Mouse (Mus musculus) midbrain, embryonic 12.5 days (tissue): Measurements from ENCODE around the gene Parva. TPM values are rescaled to one million over a fixed set of nuclear protein-coding genes. Genes with fewer than 3 reads are reported as not detected.
A peak's percentile ranks its signal among the peaks of the same experiment; 100 is the strongest.

Experiments
- ATAC-seq: fragments of 200-750 bp; cut with Nextera tagmentation; 2 replicates; pipeline ENCODE4 v1.8.0; 2017; ENCODE audit warnings: low read depth, moderate TSS enrichment, moderate library complexity; ENCODE audit not compliant: low FRiP score
- H3K27ac ChIP-seq: fragments of 300-500 bp; sonication (generic); replicated peaks from 2 replicates; pipeline ENCODE4 v1.5.1; 2016; ENCODE audit warnings: mild to moderate bottlenecking
- H3K27me3 ChIP-seq: fragments of 300-500 bp; sonication (generic); 2 replicates; pipeline ENCODE4 v1.6.1; 2016; ENCODE audit warnings: mild to moderate bottlenecking
- H3K36me3 ChIP-seq: fragments of 300-500 bp; sonication (generic); 2 replicates; pipeline ENCODE4 v1.6.1; 2016
- H3K4me1 ChIP-seq: fragments of 300-500 bp; sonication (generic); 2 replicates; pipeline ENCODE4 v1.6.1; 2016
- H3K4me2 ChIP-seq: fragments of 300-500 bp; sonication (generic); replicated peaks from 2 replicates; pipeline ENCODE4 v1.6.1; 2016; ENCODE audit warnings: mild to moderate bottlenecking, moderate library complexity
- H3K4me3 ChIP-seq: fragments of 300-500 bp; sonication (generic); 2 replicates; pipeline ENCODE4 v1.5.1; 2016; ENCODE audit warnings: mild to moderate bottlenecking
- H3K9ac ChIP-seq: fragments of 300-500 bp; sonication (generic); replicated peaks from 2 replicates; pipeline ENCODE4 v1.6.1; 2016; ENCODE audit warnings: mild to moderate bottlenecking, moderate library complexity
- H3K9me3 ChIP-seq: fragments of 300-500 bp; sonication (generic); 2 replicates; pipeline ENCODE4 v1.6.1; 2016; ENCODE audit warnings: mild to moderate bottlenecking
- WGBS: fragments of 180-500 bp; shearing (Covaris S2); methylation state at CpG from one replicate; pipeline ENCODE4 v1.1.7; 2016; 5-methylcytosine and 5-hydroxymethylcytosine counted together
- polyA plus RNA-seq: library from polyadenylated mRNA; unstranded; fragments of >200 nt; fragmentation: Nextera tagmentation; extraction: Ambion mirVana; gene quantifications from 2 replicates; pipeline ENCODE4 v1.2.1, GENCODE M21; 2016

Parva gene
- polyA plus RNA-seq, 1 experiment from 2014 or later = 55.6 TPM

DNA sequence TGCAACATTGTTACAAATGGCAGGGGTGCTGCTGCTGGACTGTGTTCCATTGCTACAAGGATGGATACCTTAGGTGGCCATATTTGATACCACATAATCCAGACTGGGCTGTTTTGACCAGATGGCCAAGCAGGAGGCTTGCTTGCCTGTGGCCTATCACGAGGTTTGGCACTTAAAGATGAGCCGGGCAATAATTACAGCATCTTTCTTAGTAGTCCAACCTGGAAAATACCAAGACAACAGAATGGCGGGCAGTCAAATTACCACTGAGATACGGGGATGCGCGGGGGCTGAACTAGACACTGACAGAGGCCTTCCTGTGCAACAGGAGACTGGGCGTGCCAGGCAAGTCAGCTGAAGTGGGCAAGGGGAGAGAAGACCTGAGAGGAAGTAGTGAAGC lies 55.3 kb downstream of the Parva start:
- Histone ChIP-seq H3K4me1 (peaks cover 18% of the 10 kb centered on the region), H3K9ac (no peak overlapping the region), H3K36me3 (no peaks in the 10 kb centered on the region), H3K9me3 (no peaks in the 10 kb centered on the region), H3K27me3 (no peaks in the 10 kb centered on the region), H3K4me2 (no peak overlapping the region), H3K27ac (no peak overlapping the region), H3K4me3 (no peak overlapping the region)
- no peak for ATAC-seq
- 94% methylated on average over 7 of the region's 7 CpGs for WGBS

DNA sequence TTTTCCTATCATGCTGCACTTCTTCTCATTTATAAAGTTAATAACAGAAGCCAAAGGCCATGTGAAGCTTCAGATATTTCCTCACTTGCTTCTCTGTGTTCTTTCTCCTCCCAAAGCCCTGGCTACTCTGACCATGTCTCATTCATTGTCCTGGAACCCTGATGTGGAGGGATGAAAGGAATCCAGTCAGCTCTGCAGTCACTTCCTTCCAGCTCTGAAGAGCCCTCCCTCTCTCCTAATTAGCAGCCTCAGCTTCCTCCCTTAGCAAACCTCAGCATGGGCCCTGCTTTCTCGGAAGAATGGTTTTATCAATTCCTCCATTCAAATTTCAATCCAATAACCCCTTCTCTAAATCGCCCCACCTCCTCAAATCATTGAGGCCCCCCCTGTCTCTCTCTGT lies 56.1 kb downstream of the Parva start:
- whole genome bisulfite sequencing = 7% methylated on average over 2 of the region's 2 CpGs

DNA sequence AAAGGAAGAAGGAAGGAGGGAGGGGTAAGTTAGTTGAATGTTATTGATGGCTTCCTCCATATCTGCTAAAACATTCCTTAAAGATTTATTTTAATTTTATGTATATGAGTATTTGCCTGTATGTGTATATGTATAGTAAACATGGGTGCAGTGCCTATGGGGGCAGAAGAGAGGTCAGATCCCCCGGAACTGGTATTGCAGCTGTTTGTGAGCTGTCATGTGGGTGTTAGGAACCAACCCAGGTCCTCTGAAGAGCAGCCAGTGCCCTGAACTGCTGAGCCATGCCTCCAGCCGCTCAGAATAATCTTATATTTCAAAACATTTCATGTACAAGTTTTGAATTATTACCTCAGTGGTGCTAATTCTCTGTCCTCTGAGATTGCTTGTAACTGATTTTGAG lies 63.5 kb downstream of the Parva start:
- no peak overlapping the region for H3K4me2 ChIP-seq
- H3K27me3 ChIP-seq = peaks cover 6% of the 10 kb centered on the region; the same call in 1 of the 2 replicates
- no peak overlapping the region for H3K9ac ChIP-seq
- peaks cover 18% of the 10 kb centered on the region for H3K4me1 ChIP-seq
- H3K9me3 ChIP-seq = no peaks in the 10 kb centered on the region
- H3K4me3 ChIP-seq = no peak overlapping the region
- 51% methylated on average over 2 of the region's 2 CpGs for WGBS
- H3K36me3 ChIP-seq = no peaks in the 10 kb centered on the region
- no peak for ATAC-seq
- H3K27ac ChIP-seq = no peak overlapping the region

More for the DNA sequence above, 56.1 kb downstream of the Parva start:
- H3K27me3 ChIP-seq = no peaks in the 10 kb centered on the region
- 0 out of 2 replicates have a peak overlapping the region, but pooled peaks have one; percentile 35 for H3K27ac ChIP-seq
- no peaks in the 10 kb centered on the region for H3K9me3 ChIP-seq
- no peaks in the 10 kb centered on the region for H3K36me3 ChIP-seq
- H3K9ac ChIP-seq = 0 out of 2 replicates have a peak overlapping the region, but pooled peaks have one; percentile 4
- peaks cover 18% of the 10 kb centered on the region for H3K4me1 ChIP-seq
- no peak overlapping the region for H3K4me3 ChIP-seq
- no peak overlapping the region for H3K4me2 ChIP-seq
- ATAC-seq = no peak

DNA sequence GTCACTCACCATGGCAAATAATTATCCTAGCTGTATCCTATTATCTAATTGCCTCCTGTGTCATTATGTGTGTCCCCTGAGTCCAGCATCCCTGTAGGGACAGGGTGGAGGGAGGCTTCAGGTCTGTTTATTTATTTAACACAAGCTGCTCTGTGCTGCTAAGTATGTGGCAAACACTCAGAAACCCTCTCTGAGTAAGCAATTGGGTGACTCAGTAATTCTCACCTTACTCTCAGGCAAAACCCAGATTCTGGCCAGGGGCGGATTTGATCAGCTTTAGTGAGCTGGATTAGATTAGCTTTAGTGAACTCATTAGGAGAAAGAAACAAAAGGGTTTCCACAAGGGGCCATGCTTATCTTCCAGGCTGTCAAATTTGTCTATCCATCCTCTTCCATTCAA lies 64.4 kb downstream of the Parva start:
- Histone ChIP-seq H3K4me1 (peaks cover 18% of the 10 kb centered on the region), H3K9me3 (no peaks in the 10 kb centered on the region), H3K4me2 (no peak overlapping the region), H3K27ac (no peak overlapping the region), H3K4me3 (no peak overlapping the region), H3K27me3 (peaks cover 6% of the 10 kb centered on the region; the same call in 1 of the 2 replicates), H3K36me3 (no peaks in the 10 kb centered on the region), H3K9ac (no peak overlapping the region)
- no peak for ATAC-seq
- 39% methylated on average over 1 of the region's 1 CpGs for whole genome bisulfite sequencing

DNA sequence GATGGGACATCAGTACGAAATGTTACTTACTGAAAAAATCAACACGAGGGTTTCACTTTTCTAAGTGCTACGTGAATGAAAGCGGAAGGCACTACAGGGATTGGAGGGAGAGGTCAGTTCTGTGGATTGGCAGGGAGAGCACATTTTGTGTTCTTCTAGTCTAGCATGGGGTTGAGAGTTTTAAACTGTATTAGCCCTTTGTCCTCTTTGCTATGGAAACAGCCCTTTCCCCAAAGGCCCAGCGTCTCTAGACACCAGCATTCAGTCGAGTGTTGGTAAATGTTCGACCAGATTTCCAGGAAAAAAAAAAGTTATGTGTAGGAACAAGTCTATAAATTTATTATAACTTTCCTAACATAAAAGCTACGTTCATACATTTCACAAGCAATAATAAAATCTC lies 68.6 kb downstream of the Parva start:
- H3K27ac ChIP-seq = no peak overlapping the region
- WGBS = 51% methylated on average over 8 of the region's 8 CpGs

DNA sequence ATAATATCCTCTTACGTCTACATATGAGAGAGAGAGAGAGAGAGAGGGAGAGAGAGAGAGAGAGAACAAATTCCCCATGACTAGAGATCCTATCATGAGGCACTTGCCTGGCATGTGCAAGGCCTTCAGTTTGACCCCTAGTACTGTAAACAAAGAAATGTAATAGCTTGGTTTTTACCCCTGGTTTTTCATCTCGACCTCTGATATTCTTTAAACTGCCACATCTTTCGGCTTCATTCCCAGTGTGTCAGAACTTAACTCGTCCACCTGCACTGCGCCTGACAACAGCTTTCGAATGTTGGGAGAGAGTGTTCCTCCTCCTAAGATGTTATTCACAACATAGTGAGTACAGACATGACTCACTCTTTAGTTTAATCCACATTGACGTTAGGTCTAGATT lies 69.6 kb downstream of the Parva start:
- H3K27me3 ChIP-seq = peaks cover 6% of the 10 kb centered on the region; the same call in 1 of the 2 replicates
- H3K4me3 ChIP-seq = no peak overlapping the region
- H3K9ac ChIP-seq = no peak overlapping the region
- ATAC-seq = no peak
- no peak overlapping the region for H3K4me2 ChIP-seq
- 82% methylated on average over 7 of the region's 7 CpGs for WGBS
- peaks cover 9% of the 10 kb centered on the region for H3K4me1 ChIP-seq
- H3K27ac ChIP-seq = no peak overlapping the region
- H3K9me3 ChIP-seq = no peaks in the 10 kb centered on the region
- H3K36me3 ChIP-seq = no peaks in the 10 kb centered on the region

More for the DNA sequence above, 68.6 kb downstream of the Parva start:
- H3K27me3 ChIP-seq = peaks cover 6% of the 10 kb centered on the region; the same call in 1 of the 2 replicates
- H3K9ac ChIP-seq = no peak overlapping the region
- no peak overlapping the region for H3K4me3 ChIP-seq
- H3K4me1 ChIP-seq = peaks cover 16% of the 10 kb centered on the region
- no peaks in the 10 kb centered on the region for H3K9me3 ChIP-seq
- no peak overlapping the region for H3K4me2 ChIP-seq
- no peak for ATAC-seq
- no peaks in the 10 kb centered on the region for H3K36me3 ChIP-seq

DNA sequence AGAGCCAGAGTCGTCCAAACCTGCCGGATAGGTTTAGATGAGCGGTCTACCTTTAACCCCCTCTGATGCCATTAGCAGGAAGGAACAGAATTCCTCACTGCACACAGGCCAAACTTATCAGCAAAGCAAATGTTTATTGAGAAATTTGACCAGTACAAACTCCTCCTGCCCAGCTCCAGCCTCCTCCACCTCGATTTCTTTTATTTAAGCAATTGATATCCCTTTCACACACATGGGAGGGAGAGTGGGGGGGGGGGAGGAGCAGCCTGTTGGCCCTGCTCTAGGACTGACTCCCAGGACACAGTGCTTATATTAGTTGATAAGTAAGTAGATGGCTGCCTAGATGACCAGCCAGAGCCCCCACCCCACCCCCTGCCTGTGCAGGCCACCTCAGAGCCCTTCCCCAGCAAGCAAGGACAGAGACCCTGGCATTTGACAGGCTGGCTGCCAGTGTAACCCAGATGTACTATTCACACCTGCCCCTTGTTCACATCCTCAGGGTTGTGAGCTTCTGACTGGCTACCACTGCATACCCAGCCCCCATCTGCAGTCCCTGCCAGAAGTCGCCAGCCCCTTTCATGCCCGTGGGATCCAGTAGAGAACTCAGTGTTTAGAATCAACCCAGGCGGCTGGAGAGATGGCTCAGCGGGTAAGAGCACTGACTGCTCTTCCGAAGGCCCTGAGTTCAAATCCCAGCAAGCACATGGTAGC lies 71.4 kb downstream of the Parva start:
- Histone ChIP-seq H3K4me3 (no peak overlapping the region), H3K4me2 (no peak overlapping the region), H3K27ac (no peak overlapping the region), H3K36me3 (no peaks in the 10 kb centered on the region), H3K27me3 (peaks cover 6% of the 10 kb centered on the region; the same call in 1 of the 2 replicates), H3K9ac (no peak overlapping the region), H3K4me1 (peaks cover 28% of the 10 kb centered on the region), H3K9me3 (no peaks in the 10 kb centered on the region)
- ATAC-seq = no peak
- 71% methylated on average over 9 of the region's 9 CpGs for WGBS

DNA sequence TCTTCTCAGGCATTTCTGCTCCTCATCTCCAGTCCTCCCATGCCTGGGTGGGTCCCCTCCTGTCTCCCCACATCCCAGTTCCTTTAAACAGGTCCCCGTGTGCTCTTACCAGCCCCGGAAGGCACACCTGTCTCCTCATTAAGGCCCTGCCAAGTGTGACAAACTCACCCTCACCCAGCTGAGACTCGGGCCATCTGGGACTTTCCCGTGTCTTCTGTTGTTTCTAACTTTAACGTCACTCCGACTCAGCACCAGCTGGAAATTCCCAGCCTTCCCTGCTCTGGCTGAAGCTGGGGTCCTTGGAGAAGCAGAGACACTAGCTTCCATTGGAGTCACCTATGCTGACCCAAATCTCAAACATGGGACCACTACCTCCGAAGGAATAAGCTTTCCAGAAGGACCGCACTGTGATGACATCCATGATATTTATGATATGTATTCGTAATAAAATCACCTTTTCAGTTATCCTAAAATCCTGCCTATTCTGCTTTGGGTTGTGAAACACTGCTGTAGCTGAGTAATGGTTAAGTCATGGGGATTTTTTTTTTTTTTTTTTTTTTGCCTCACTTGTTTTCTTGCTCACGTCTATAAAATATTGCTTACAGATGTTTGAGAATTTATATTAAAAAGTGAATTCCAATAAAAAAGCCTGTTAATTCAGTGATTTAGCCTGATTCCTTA lies 72.3 kb downstream of the Parva start:
- H3K9ac ChIP-seq = no peak overlapping the region
- no peak overlapping the region for H3K27ac ChIP-seq
- WGBS = 74% methylated on average over 10 of the region's 10 CpGs
- no peaks in the 10 kb centered on the region for H3K36me3 ChIP-seq
- peaks cover 5% of the 10 kb centered on the region; the same call in 1 of the 2 replicates for H3K27me3 ChIP-seq
- no peak for ATAC-seq
- no peak overlapping the region for H3K4me2 ChIP-seq
- H3K4me3 ChIP-seq = no peak overlapping the region
- peaks cover 23% of the 10 kb centered on the region for H3K4me1 ChIP-seq
- no peaks in the 10 kb centered on the region for H3K9me3 ChIP-seq

DNA sequence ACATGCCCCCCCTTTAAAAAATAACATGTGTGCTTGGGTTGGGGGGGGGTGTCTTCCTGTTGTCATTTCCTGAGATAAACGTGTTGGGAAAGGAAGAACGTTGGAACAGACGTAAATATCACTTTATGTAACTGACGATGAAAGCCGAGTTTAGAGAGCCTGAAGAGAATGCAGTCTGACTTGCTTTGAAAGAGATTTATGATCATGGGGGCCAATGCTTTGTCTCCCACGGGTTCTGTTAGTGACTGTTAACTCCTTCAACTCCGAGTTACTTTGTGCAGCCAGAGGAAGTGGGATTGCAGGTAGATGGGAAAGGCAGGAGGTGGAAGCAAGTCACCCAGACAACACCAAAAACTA lies 72.8 kb downstream of the Parva start:
- WGBS = 48% methylated on average over 7 of the region's 7 CpGs
- 0 out of 2 replicates have a peak, but pooled peaks cover under 1% of the 10 kb centered on the region for H3K27me3 ChIP-seq
- no peak overlapping the region for H3K27ac ChIP-seq
- no peak overlapping the region for H3K9ac ChIP-seq
- no peak overlapping the region for H3K4me2 ChIP-seq
- H3K4me1 ChIP-seq = peaks cover 23% of the 10 kb centered on the region
- no peak overlapping the region for H3K4me3 ChIP-seq
- H3K36me3 ChIP-seq = no peaks in the 10 kb centered on the region
- H3K9me3 ChIP-seq = no peaks in the 10 kb centered on the region
- no peak for ATAC-seq

DNA sequence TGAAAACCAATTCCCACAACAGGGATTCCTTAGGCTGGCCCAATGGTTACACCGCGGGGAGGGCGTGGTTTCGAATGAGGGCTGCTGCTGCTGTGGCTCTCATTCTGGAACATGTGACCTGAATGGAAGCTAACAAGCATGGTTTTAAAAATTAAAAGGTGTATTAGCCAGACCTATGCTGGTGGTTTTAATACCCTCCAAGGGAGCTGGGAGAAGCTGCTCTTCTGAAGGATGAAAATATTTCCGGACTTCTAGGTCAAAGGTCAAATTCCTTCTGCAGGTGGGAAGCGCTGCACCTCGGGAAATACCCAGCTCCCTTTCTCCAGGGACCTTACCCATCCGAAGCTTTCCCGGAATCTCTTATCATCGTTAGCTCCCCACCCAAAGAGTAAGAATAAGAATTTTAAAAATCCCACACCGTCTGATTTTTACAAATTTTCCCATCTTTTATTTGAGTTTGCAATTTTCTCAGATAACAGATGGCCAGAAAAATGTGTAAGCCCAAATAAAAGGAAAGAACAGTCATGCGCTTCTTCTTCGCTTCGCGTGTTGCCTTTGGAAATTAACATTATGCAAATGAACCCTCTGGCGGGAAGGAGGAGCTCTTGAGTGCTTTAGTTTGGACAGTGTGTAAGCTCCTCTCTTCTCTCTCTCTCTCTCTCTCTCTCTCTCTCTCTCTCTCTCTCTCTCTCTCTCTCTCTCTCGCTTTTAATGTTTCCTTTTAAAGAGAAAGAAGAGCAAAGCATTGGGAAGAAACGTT lies 74.9 kb downstream of the Parva start:
- 0 out of 2 replicates have a peak, but pooled peaks cover 3% of the 10 kb centered on the region for H3K27me3 ChIP-seq
- 35% methylated on average over 18 of the region's 18 CpGs for WGBS
- H3K4me3 ChIP-seq = no peak overlapping the region
- H3K36me3 ChIP-seq = no peaks in the 10 kb centered on the region
- peaks cover 23% of the 10 kb centered on the region for H3K4me1 ChIP-seq
- peak overlapping the region; percentile 16; the same call in 1 of the 2 replicates for H3K4me2 ChIP-seq
- no peak for ATAC-seq
- H3K9me3 ChIP-seq = no peaks in the 10 kb centered on the region
- H3K27ac ChIP-seq = no peak overlapping the region
- no peak overlapping the region for H3K9ac ChIP-seq

DNA sequence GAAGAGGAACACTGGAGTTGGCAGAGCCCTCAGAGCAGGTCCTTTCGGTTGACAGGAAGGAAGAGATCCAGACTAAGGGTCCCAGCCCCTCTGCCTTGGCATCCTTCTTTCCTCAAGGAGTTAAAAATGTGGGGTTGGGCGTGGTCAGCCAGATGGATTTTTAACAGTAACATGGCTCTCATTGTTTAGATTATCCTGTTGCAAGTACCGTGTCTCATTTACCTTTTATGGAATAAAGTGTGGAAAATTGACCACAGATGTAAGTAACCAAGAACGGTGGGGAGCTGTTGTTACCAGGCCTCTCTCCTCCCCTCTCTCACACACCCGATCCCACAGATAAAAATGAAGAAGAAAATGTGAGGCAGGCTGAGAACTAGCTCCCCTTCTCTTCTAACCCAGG lies 75.5 kb downstream of the Parva start:
- H3K27ac ChIP-seq = 0 out of 2 replicates have a peak overlapping the region, but pooled peaks have one; percentile 25
- no peak overlapping the region for H3K9ac ChIP-seq
- 0 out of 2 replicates have a peak, but pooled peaks cover 3% of the 10 kb centered on the region for H3K27me3 ChIP-seq
- H3K36me3 ChIP-seq = no peaks in the 10 kb centered on the region
- H3K9me3 ChIP-seq = no peaks in the 10 kb centered on the region
- 57% methylated on average over 5 of the region's 5 CpGs for WGBS
- peaks cover 23% of the 10 kb centered on the region for H3K4me1 ChIP-seq
- no peak overlapping the region for H3K4me3 ChIP-seq
- ATAC-seq = no peak
- no peak overlapping the region for H3K4me2 ChIP-seq

DNA sequence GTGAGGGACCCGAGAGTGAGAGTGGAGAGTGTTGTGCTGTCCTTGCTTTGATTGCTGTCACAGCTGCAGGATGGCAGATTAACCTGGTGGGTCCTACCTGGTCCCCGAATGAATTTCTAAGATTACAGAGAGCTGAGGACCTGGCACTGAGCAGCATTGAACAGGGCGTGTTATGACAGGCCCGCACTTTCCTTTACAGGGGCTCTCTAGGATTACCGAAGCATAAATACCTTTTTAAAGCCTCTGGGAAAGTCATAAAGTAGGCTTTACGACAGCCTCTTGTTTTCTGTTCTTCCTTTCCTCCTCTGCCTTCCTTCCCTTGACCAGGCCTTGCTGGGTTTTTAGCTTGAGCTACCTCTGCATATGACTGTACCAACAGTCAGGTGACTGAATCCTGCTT lies 76.1 kb downstream of the Parva start:
- no peak for ATAC-seq
- 83% methylated on average over 6 of the region's 6 CpGs for WGBS
- Histone ChIP-seq H3K27me3 (0 out of 2 replicates have a peak, but pooled peaks cover 3% of the 10 kb centered on the region), H3K36me3 (no peaks in the 10 kb centered on the region), H3K4me3 (no peak overlapping the region), H3K27ac (no peak overlapping the region), H3K9me3 (no peaks in the 10 kb centered on the region), H3K4me2 (no peak overlapping the region), H3K9ac (no peak overlapping the region), H3K4me1 (peaks cover 23% of the 10 kb centered on the region)
